Mouse (Mus musculus): Measurements from ENCODE around the gene 2510039O18Rik.

The 2510039O18Rik gene

GRCm38 (mm10) chr4:147940576-147941044 lies at the start of gene 2510039O18Rik:
Gene 2510039O18Rik, plus strand, starts transcription at chr4:147940895.
- peak; percentile 89 for DNase-seq (ENCODE audit: low spot score)

GRCm38 (mm10) chr4:147895815-147896330 lies 44.8 kb upstream of the 2510039O18Rik start:
- no peak for DNase-seq (ENCODE audit: low spot score)

GRCm38 (mm10) chr4:147896411-147896810 lies 44.3 kb upstream of the 2510039O18Rik start:
- DNase-seq (ENCODE audit: low spot score) = no peak

- DNase-seq (ENCODE audit: low spot score) = no peak
These were observed 43.3 kb upstream of the 2510039O18Rik start for GRCm38 (mm10) chr4:147897348-147897747.

- no peak for DNase-seq (ENCODE audit: low spot score)
These were observed 40.2 kb upstream of the 2510039O18Rik start for GRCm38 (mm10) chr4:147900452-147900851.

GRCm38 (mm10) chr4:147902906-147903500 lies 37.7 kb upstream of the 2510039O18Rik start:
- no peak for DNase-seq (ENCODE audit: low spot score)

- no peak for DNase-seq (ENCODE audit: low spot score)
These were observed 37.1 kb upstream of the 2510039O18Rik start for GRCm38 (mm10) chr4:147903601-147904000.

- peak; percentile 92 for DNase-seq (ENCODE audit: low spot score)
These were observed 36.2 kb upstream of the 2510039O18Rik start, which contains the start of gene Mfn2 for GRCm38 (mm10) chr4:147904313-147905089. Gene Mfn2, minus strand, starts transcription at chr4:147904704.

- DNase-seq (ENCODE audit: low spot score) = no peak
These were observed 35.5 kb upstream of the 2510039O18Rik start for GRCm38 (mm10) chr4:147905090-147905659.

GRCm38 (mm10) chr4:147906230-147906629 lies 34.5 kb upstream of the 2510039O18Rik start:
- DNase-seq (ENCODE audit: low spot score) = no peak

- no peak for DNase-seq (ENCODE audit: low spot score)
These were observed 31.2 kb upstream of the 2510039O18Rik start for GRCm38 (mm10) chr4:147909486-147909885.

GRCm38 (mm10) chr4:147918459-147919121 lies 22.1 kb upstream of the 2510039O18Rik start:
- peak; percentile 38 for DNase-seq (ENCODE audit: low spot score)

GRCm38 (mm10) chr4:147920973-147921372 lies 19.7 kb upstream of the 2510039O18Rik start:
- no peak for DNase-seq (ENCODE audit: low spot score)

- DNase-seq (ENCODE audit: low spot score) = no peak
These were observed 18.4 kb upstream of the 2510039O18Rik start for GRCm38 (mm10) chr4:147922341-147922740.

- DNase-seq (ENCODE audit: low spot score) = peak; percentile 50
These were observed 13.0 kb upstream of the 2510039O18Rik start for GRCm38 (mm10) chr4:147927705-147928104.

- DNase-seq (ENCODE audit: low spot score) = no peak
These were observed 12.6 kb upstream of the 2510039O18Rik start for GRCm38 (mm10) chr4:147928136-147928535.

- no peak for DNase-seq (ENCODE audit: low spot score)
These were observed 12.2 kb upstream of the 2510039O18Rik start for GRCm38 (mm10) chr4:147928540-147928939.

GRCm38 (mm10) chr4:147930946-147931345 lies 9.7 kb upstream of the 2510039O18Rik start:
- no peak for DNase-seq (ENCODE audit: low spot score)

GRCm38 (mm10) chr4:147934134-147934533 lies 6.6 kb upstream of the 2510039O18Rik start:
- DNase-seq (ENCODE audit: low spot score) = no peak

- no peak for DNase-seq (ENCODE audit: low spot score)
These were observed 6.1 kb upstream of the 2510039O18Rik start for GRCm38 (mm10) chr4:147934611-147935010.

- no peak for DNase-seq (ENCODE audit: low spot score)
These were observed 4.8 kb upstream of the 2510039O18Rik start for GRCm38 (mm10) chr4:147935904-147936303.

GRCm38 (mm10) chr4:147936331-147936954 lies 4.3 kb upstream of the 2510039O18Rik start, which contains the start of gene Plod1:
Gene Plod1, minus strand, starts transcription at chr4:147936767.
- DNase-seq (ENCODE audit: low spot score) = peak; percentile 85
